Mouse (Mus musculus) cerebellum, adult 2 months (tissue): ENCODE measurements at regions not wholly inside any gene's neighbourhood (a gene's known extent, or its start where the extent isn't known, plus 50 kb on each side); places are given as distances from the start of the nearest gene placed in this dataset.

ENCODE experiments used
- CTCF ChIP-seq: fragments of 200-500 bp; IDR thresholded peaks from 2 replicates; pipeline ENCODE4 v1.5.1; 2011; ENCODE audit warnings: low read depth, mild to moderate bottlenecking, control low read depth, low read length, moderate library complexity, borderline replicate concordance; ENCODE audit not compliant: insufficient read depth
- POLR2A ChIP-seq: fragments of 200-500 bp; IDR thresholded peaks from 2 replicates; pipeline ENCODE4 v1.6.1; 2011; ENCODE audit warnings: low read length, control low read depth, borderline replicate concordance; ENCODE audit not compliant: insufficient read depth

- TF ChIP-seq POLR2A: no peak
- no peak for TF ChIP-seq CTCF
These were observed 56.5 kb upstream of the Cux1 start for GRCm38 (mm10) chr5:136623791-136624190.
